Mouse (Mus musculus) T-helper 2 cell (primary cell): ENCODE data around the gene Grid2.

Experiments
- in situ Hi-C: fragments of 300-600 bp; cut with MboI, MseI; formaldehyde crosslinking; loops from one replicate; pipeline ENCODE4 v1.15.1; 2025; ENCODE audit warnings: high pct_unique_total_duplicates

Gene Grid2

DNA sequence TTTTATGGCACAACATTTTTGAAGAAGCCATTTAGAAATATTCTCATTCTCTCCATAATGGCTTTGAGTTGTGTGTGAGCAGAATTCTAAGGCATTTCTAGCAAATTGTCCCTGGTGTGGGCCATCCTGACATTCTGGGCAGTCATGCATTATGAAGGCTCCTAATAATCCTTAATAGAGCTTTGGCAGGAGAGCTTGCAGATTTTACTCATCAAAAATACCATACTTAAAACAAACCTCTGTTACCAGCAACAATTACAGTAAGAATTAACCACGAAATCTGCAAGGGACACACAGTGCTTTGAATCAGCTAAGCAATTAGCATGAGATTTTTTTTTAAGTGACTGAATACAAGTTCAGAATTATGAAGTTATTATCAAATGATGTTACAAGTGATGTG lies 1053.0 kb downstream of the Grid2 start:
- in situ Hi-C loops = no loop called here

DNA sequence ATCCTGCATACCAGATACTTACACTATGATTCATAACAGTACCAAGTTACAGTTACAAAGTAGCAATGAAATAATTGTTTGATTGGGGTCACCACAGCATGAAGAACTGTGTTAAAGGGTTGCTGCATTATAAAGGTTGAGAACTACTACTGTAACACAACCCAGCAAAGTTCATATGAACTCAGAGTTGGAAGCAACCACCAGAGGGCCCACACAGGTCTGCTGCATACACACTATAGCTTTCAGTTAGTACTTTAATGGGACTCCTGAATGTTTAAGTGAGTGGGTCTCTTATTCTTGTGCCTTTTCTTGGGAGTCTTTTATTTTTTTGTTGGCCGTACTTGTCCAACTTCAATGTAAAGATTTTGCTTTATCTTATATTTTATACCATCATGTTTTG lies 1057.5 kb downstream of the Grid2 start:
- in situ Hi-C loops = no loop called here

GRCm38 (mm10) chr6:64326936-64327335 lies 1071.3 kb downstream of the Grid2 start:
- in situ Hi-C loops = no loop called here

GRCm38 (mm10) chr6:64327876-64328275 lies 1072.2 kb downstream of the Grid2 start:
- in situ Hi-C loops = no loop called here

GRCm38 (mm10) chr6:64398413-64399098 lies 1142.9 kb downstream of the Grid2 start:
- in situ Hi-C loops = no loop called here

DNA sequence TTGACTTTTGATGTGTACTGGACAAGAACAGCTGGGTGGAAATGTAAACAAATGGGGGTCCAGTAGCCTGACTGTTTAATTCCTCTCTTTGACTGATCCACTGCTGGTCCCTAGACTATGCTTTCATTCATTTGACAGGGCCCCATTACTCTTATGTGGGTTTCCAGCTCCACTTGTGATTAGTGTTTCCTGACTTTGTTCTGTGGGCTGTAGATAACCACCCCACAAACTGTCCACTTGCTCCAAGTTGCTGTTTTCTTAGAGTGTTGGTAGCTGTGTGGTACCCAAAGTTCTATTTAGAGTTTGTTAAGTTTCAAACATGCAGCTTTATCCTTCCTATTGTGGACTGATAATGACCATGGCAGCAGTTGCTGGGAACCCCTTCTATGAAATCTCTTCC lies 1172.0 kb downstream of the Grid2 start:
- in situ Hi-C loops = no loop called here

GRCm38 (mm10) chr6:64428898-64429297 lies 1173.2 kb downstream of the Grid2 start:
- in situ Hi-C loops = no loop called here

GRCm38 (mm10) chr6:64448127-64448526 lies 1192.5 kb downstream of the Grid2 start:
- in situ Hi-C loops = no loop called here

GRCm38 (mm10) chr6:64448864-64449355 lies 1193.2 kb downstream of the Grid2 start:
- in situ Hi-C loops = no loop called here

DNA sequence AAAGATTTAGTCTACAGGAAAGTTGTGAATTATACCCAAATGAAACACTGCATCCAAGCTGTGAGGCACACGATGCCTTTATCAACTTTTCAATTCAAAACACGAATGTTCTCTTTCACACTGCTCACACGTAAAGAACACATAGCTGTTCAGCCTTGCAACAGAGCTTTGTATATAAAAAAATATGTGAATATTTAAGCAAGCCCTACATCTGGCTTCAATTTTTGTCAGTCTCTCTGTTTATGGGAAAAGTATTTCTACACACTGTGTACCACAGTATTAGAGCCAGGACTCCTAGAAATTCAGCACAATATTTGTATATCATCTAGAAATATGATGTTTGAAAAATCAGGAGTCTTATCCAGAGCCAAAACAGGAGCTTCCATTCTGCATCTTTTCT lies 1195.1 kb downstream of the Grid2 start:
- in situ Hi-C loops = no loop called here

- in situ Hi-C loops = no loop called here
Observed at GRCm38 (mm10) chr6:64479884-64480283, 1224.2 kb downstream of the Grid2 start.

- in situ Hi-C loops = no loop called here
Observed at GRCm38 (mm10) chr6:64480592-64480991, 1224.9 kb downstream of the Grid2 start.

- in situ Hi-C loops = no loop called here
Observed at GRCm38 (mm10) chr6:64490313-64491067, 1234.8 kb downstream of the Grid2 start.

DNA sequence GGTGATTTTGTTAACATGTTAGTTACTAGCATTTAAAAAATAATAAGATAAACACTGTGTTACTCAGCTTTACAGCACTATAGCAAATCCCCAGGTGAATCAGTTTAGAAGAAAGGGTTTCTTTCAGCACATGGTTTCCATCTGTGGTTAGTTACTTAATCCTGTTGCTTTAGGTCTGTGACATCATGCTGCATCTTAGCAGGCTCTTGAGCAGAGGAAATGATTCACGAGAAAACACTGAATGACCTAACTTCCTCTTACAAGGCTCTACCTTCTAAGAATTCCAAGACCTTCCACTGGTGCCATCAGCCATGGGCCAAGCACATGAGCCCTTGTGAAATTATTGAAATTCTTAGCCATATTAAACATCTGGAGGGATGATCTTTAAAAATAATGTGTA lies 1248.7 kb downstream of the Grid2 start:
- in situ Hi-C loops = no loop called here

GRCm38 (mm10) chr6:64542168-64542567 lies 1286.5 kb downstream of the Grid2 start:
- in situ Hi-C loops = no loop called here

DNA sequence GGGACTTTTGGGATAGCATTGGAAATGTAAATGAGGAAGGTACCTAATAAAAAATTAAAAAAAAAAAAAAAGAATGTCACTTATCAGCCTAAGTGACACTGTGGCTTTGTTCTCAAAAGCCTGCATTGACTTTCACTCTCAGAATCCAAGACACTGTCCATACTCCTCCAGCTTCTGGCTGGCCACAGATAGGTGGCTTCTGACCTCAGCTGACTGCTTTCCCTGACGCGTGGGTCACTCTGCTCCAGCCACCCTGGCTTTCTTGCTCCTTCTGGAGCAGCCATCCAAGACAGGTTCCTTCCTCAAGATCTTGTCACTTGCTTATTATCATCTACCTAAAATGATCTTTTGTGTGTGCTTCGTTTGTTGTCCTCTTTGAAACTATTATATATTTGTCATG lies 1298.0 kb downstream of the Grid2 start:
- in situ Hi-C loops = no loop called here

- in situ Hi-C loops = no loop called here
Observed at GRCm38 (mm10) chr6:64555220-64555619, 1299.5 kb downstream of the Grid2 start.

DNA sequence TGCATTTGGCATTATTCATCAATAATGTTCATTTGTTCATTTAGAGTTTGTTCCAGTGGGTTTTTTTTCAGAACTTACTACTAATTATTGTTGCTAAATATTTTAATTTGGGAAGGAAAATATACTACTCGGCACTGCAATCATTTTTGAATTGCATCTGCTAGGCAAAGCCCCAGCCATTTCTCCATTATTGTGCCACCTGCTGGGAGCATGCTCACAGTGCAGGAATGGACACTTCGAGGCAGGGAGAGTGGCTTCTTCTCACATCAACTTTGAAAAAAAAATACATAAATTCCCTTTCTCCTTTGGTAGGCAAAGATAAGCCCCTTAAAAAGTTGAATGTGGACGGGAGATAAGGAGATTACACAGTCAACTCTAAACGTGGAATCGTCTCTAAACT lies 1312.9 kb downstream of the Grid2 start:
- in situ Hi-C loops = no loop called here

DNA sequence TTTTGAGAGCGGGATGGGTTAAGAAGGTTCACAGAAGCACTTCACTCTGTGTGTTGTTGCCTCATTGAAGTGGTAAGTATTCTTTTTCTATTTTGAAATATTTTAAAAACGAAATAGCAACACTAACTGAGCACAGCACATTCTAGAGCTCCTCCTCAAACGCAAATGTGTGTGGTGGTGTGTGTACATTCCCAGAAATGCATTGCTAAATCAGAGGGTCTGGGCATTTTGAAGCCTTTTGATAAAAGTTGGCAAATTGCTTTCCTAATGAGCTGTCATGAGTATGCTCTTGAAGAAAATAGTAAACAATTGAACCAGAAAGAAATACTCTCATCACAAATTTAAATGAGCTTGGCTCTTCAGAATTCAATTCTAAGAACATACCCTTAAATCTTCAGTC lies 1325.7 kb downstream of the Grid2 start:
- in situ Hi-C loops = no loop called here

DNA sequence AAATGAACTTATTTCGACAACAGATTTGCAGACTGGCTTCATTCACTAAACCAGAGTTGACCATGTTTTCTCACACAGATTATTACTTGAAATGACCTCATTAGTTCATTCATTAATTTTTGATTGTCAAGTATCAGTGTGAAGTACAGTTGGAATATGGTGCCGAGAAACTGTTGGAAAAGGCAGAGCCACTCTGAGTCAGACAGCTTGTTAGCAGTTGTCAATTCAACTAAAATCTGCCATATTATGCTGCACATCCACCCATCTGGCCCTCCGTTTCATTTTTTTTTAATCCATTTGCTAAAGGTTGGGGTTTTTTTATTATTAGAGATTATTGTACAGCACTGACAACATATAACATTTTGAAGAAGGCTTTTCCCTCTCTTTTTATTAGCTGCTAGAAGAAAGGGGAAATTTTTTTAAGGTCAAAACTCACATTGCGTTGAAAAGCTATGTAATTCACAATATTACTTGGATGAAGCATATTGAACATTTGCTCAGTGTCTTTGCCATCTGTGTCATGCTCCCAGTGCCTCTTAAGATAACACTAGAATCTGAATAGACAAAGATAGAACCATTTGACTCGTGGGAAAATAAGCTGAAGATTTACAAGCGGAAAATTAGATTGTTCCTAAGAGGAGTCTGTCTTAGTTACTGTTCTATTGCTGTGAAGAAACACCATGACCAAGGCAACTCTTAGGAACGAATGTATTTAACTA lies 1333.0 kb downstream of the Grid2 start:
- in situ Hi-C loops = no loop called here

DNA sequence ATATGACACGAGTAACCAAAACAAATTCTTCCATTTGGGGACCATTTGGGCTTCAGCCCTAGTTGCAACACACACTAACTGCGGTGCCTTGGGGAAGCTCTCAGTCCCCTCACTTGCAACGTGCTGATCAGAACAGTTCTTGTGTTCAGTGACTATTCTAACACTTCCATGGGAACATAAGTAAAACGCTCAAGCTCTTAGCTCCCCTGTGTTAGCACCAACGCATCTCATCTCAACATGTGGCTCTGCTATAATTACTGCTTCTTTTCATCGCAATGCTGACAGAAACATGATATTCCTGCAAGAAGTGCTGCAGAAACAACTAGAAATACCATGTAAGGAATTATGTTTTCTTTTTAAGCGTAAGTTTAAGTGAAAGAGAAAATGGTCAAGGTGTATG lies 1340.6 kb downstream of the Grid2 start:
- in situ Hi-C loops = no loop called here

DNA sequence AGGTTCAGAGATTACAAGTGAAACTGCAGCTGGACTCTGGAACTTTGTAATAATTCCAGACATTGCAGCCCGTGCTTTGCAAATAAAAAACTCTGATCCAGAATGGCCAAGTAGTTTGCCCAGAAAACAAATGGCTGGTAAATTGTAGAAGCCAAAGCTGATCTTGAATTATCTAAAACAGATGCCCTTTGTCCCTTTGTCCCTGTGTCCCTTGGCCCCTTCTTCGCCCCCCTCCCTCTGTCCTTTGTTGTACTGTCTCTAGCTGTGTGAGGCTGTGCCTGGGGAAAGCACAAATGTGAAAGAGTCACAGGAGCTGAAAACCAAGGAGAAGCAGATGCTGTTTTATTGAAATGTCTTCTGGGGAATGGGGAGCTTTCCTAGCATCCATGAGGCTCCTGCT lies 1341.2 kb downstream of the Grid2 start:
- in situ Hi-C loops = no loop called here

- in situ Hi-C loops = no loop called here
Observed at GRCm38 (mm10) chr6:64598144-64598561, 1342.5 kb downstream of the Grid2 start.
